ENCODE assay signal across 8 mouse cellular contexts in genomic region chr11:5877421-5877820, GRCm38 (mm10). TPM values are rescaled to one million over a fixed set of nuclear protein-coding genes. Genes with fewer than 3 reads are reported as not detected.
DNase-seq lines count a peak whose midpoint lies in the region; ATAC-seq and TF ChIP-seq lines count a peak whose summit lies in the region.

No protein-coding gene starts in this region.

- H3K4me3 ChIP-seq in kidney, adult 2 months (ENCODE audit: insufficient read depth, low read depth, low read length): 0 out of 2 replicates have a peak overlapping the region, but pooled peaks have one; percentile 7
- peak overlapping the region; percentile 65 for H3K4me3 ChIP-seq in hindbrain, embryonic 12.5 days
- H3K4me3 ChIP-seq in midbrain, embryonic 12.5 days: peak overlapping the region; percentile 66

- no peak for ATAC-seq in hindbrain, embryonic 12.5 days (ENCODE audit: low FRiP score)
- no peak for ATAC-seq in midbrain, embryonic 12.5 days (ENCODE audit: low FRiP score, low read depth)

- H3K27ac ChIP-seq in kidney, adult 2 months (ENCODE audit: insufficient read depth, low read depth, low read length): no peak overlapping the region
- H3K27ac ChIP-seq in hindbrain, embryonic 12.5 days: no peak overlapping the region
- H3K27ac ChIP-seq in midbrain, embryonic 12.5 days (replicated peaks): no peak overlapping the region

- TF ChIP-seq CTCF in kidney, adult 2 months (conservative IDR thresholded peaks at IDR 0.05; ENCODE audit: insufficient read depth, insufficient read length, low read depth, low read length): no peak

- no peak for TF ChIP-seq POLR2A in kidney, adult 2 months (IDR thresholded peaks at IDR 0.05; ENCODE audit: low read depth, low read length)

- H3K9me3 ChIP-seq in hindbrain, embryonic 12.5 days (replicated peaks): no peaks in the 10 kb centered on the region
- no peaks in the 10 kb centered on the region for H3K9me3 ChIP-seq in midbrain, embryonic 12.5 days

- WGBS in kidney, adult 2 months: 6% methylated on average over 5 of the region's 5 CpGs
- 5% methylated on average over 5 of the region's 5 CpGs for WGBS in hindbrain, embryonic 12.5 days
- 5% methylated on average over 5 of the region's 5 CpGs for WGBS in midbrain, embryonic 12.5 days

- no peaks in the 10 kb centered on the region for H3K27me3 ChIP-seq in kidney, adult 2 months (replicated peaks; ENCODE audit: control insufficient read depth, insufficient read depth, low read length)
- no peaks in the 10 kb centered on the region for H3K27me3 ChIP-seq in hindbrain, embryonic 12.5 days
- no peaks in the 10 kb centered on the region for H3K27me3 ChIP-seq in midbrain, embryonic 12.5 days

- peak overlapping the region; percentile 56 for H3K4me2 ChIP-seq in hindbrain, embryonic 12.5 days (replicated peaks)
- H3K4me2 ChIP-seq in midbrain, embryonic 12.5 days (replicated peaks): peak overlapping the region; percentile 61

- no peaks in the 10 kb centered on the region for H3K36me3 ChIP-seq in kidney, adult 2 months (ENCODE audit: control insufficient read depth, insufficient read depth, low read length)
- peaks cover 29% of the 10 kb centered on the region for H3K36me3 ChIP-seq in hindbrain, embryonic 12.5 days
- peaks cover 40% of the 10 kb centered on the region for H3K36me3 ChIP-seq in midbrain, embryonic 12.5 days

- peak overlapping the region; percentile 51 for H3K9ac ChIP-seq in hindbrain, embryonic 12.5 days
- H3K9ac ChIP-seq in midbrain, embryonic 12.5 days (replicated peaks): peak overlapping the region; percentile 71; the same call in 1 of the 2 replicates

- no peak for DNase-seq in kidney, adult 2 months
- DNase-seq in kidney, adult 8-10 months: no peak
- peak; percentile 14 for DNase-seq in adipocyte (ENCODE audit: low spot score)
- no peak for DNase-seq in thymus, postnatal 10 days (ENCODE audit: low spot score in 2 of 2)
- DNase-seq in gastrocnemius, postnatal 4 days (ENCODE audit: low spot score in 2 of 2): no peak
- no peak for DNase-seq in adrenal gland, postnatal 25 days

- peaks cover 5% of the 10 kb centered on the region; the same call in 1 of the 2 replicates for H3K4me1 ChIP-seq in kidney, adult 2 months (ENCODE audit: control insufficient read depth, insufficient read depth, low read length)
- H3K4me1 ChIP-seq in hindbrain, embryonic 12.5 days: peaks cover 15% of the 10 kb centered on the region
- H3K4me1 ChIP-seq in midbrain, embryonic 12.5 days: peaks cover 24% of the 10 kb centered on the region

RNA-seq across cellular contexts. Expression of gene Pold2, which starts 0.7 kb away (rescaled TPM):
- 50.2 and 70.7 TPM in 2 replicates for polyA plus RNA-seq in kidney, adult 2 months (2012; rRNA removed)
- 79.6 and 84.1 TPM in 2 replicates for polyA plus RNA-seq in hindbrain, embryonic 12.5 days (2016; fragmentation: Nextera tagmentation; extraction: Ambion mirVana)
- 90.8 and 91.9 TPM in 2 replicates for polyA plus RNA-seq in midbrain, embryonic 12.5 days (2016; fragmentation: Nextera tagmentation; extraction: Ambion mirVana)
- 10 to 100 TPM; 54.1 to 61.3 TPM for total RNA-seq in gastrocnemius, postnatal 4 days (2021)
- 33.6 and 42.2 TPM in 2 replicates for total RNA-seq in adrenal gland, postnatal 25 days (2021)

RNA-seq across cellular contexts. Expression of gene Aebp1, which starts 15.7 kb away (rescaled TPM):
- polyA plus RNA-seq in kidney, adult 2 months (2012; rRNA removed): 91.4 and 96.7 TPM in 2 replicates
- polyA plus RNA-seq in hindbrain, embryonic 12.5 days (2016; fragmentation: Nextera tagmentation; extraction: Ambion mirVana): 41.4 and 52.2 TPM in 2 replicates
- 33.1 and 51.5 TPM in 2 replicates for polyA plus RNA-seq in midbrain, embryonic 12.5 days (2016; fragmentation: Nextera tagmentation; extraction: Ambion mirVana)
- 10 to 100 TPM; 60.9 to 68.2 TPM for total RNA-seq in gastrocnemius, postnatal 4 days (2021)
- total RNA-seq in adrenal gland, postnatal 25 days (2021): 399 and 434 TPM in 2 replicates

RNA-seq across cellular contexts. Expression of gene Myl7, which starts 21.2 kb away (rescaled TPM):
- polyA plus RNA-seq in kidney, adult 2 months (2012; rRNA removed): 5.1 and 5.3 TPM in 2 replicates
- 1.1 and 1.7 TPM in 2 replicates for polyA plus RNA-seq in hindbrain, embryonic 12.5 days (2016; fragmentation: Nextera tagmentation; extraction: Ambion mirVana)
- 1.2 and 1.4 TPM in 2 replicates for polyA plus RNA-seq in midbrain, embryonic 12.5 days (2016; fragmentation: Nextera tagmentation; extraction: Ambion mirVana)
- total RNA-seq in gastrocnemius, postnatal 4 days (2021): not detected
- total RNA-seq in adrenal gland, postnatal 25 days (2021): not detected in 2 replicates

RNA-seq across cellular contexts. Expression of gene Polm, which starts 39.6 kb away (rescaled TPM):
- polyA plus RNA-seq in kidney, adult 2 months (2012; rRNA removed): 14.7 and 19.5 TPM in 2 replicates
- 8.5 TPM in 2 replicates for polyA plus RNA-seq in hindbrain, embryonic 12.5 days (2016; fragmentation: Nextera tagmentation; extraction: Ambion mirVana)
- polyA plus RNA-seq in midbrain, embryonic 12.5 days (2016; fragmentation: Nextera tagmentation; extraction: Ambion mirVana): 9.1 and 9.3 TPM in 2 replicates
- 1 to 10 TPM; 8.4 to 8.9 TPM for total RNA-seq in gastrocnemius, postnatal 4 days (2021)
- total RNA-seq in adrenal gland, postnatal 25 days (2021): 12.0 and 13.8 TPM in 2 replicates

Comparison
In these comparisons a context has a peak if more than half of its experiments do, and no peak if none do; other contexts are left out.
1. H3K4me3 ChIP-seq: peak in every context shown above with its lines; median percentile 66 in midbrain, embryonic 12.5 days; 65 in hindbrain, embryonic 12.5 days; 7 in kidney, adult 2 months.